Mouse (Mus musculus) midbrain, embryonic 16.5 days (tissue): Measurements from ENCODE around the gene Nup93. TPM values are rescaled to one million over a fixed set of nuclear protein-coding genes. Genes with fewer than 3 reads are reported as not detected.
A peak's percentile ranks its signal among the peaks of the same experiment; 100 is the strongest.

Experiments
- ATAC-seq: fragments of 200-750 bp; cut with Nextera tagmentation; 2 replicates; pipeline ENCODE4 v1.8.0; 2017; ENCODE audit warnings: moderate TSS enrichment
- H3K27ac ChIP-seq: fragments of 300-500 bp; sonication (generic); 2 replicates; pipeline ENCODE4 v1.5.1; 2014; ENCODE audit warnings: mild to moderate bottlenecking, low read length, mixed read lengths
- H3K27me3 ChIP-seq: fragments of 300-500 bp; sonication (generic); 2 replicates; pipeline ENCODE4 v1.6.1; 2014; ENCODE audit warnings: low read depth, low read length, mixed read lengths; ENCODE audit not compliant: control insufficient read depth, insufficient read depth
- H3K36me3 ChIP-seq: fragments of 300-500 bp; sonication (generic); 2 replicates; pipeline ENCODE4 v1.6.1; 2014; ENCODE audit warnings: mild to moderate bottlenecking, low read length, moderate library complexity, mixed read lengths; ENCODE audit not compliant: control insufficient read depth, insufficient read depth
- H3K4me1 ChIP-seq: fragments of 300-500 bp; sonication (generic); 2 replicates; pipeline ENCODE4 v1.6.1; 2014; ENCODE audit warnings: mild to moderate bottlenecking, low read length, mixed read lengths; ENCODE audit not compliant: control insufficient read depth, insufficient read depth
- H3K4me2 ChIP-seq: fragments of 300-500 bp; sonication (generic); 2 replicates; pipeline ENCODE4 v1.6.1; 2014; ENCODE audit warnings: mild to moderate bottlenecking, low read length, mixed read lengths
- H3K4me3 ChIP-seq: fragments of 300-500 bp; sonication (generic); 2 replicates; pipeline ENCODE4 v1.5.1; 2014; ENCODE audit warnings: low read depth, mild to moderate bottlenecking, low read length, moderate library complexity, mixed read lengths
- H3K9ac ChIP-seq: fragments of 300-500 bp; sonication (generic); 2 replicates; pipeline ENCODE4 v1.6.1; 2014; ENCODE audit warnings: low read depth, low read length, mixed read lengths
- H3K9me3 ChIP-seq: fragments of 300-500 bp; sonication (generic); replicated peaks from 2 replicates; pipeline ENCODE4 v1.6.1; 2014; ENCODE audit warnings: mild to moderate bottlenecking, low read length, mixed read lengths; ENCODE audit not compliant: control insufficient read depth, poor library complexity, severe bottlenecking
- WGBS: fragments of 180-500 bp; shearing (Covaris S2); extraction: QIAGEN DNeasy Blood & Tissue Kit; methylation state at CpG from one replicate; pipeline ENCODE4 v1.1.7; 2014; 5-methylcytosine and 5-hydroxymethylcytosine counted together
- polyA plus RNA-seq: library from polyadenylated mRNA; unstranded; fragments of >200 nt; fragmentation: Nextera tagmentation; extraction: Ambion mirVana; gene quantifications from 2 replicates; pipeline ENCODE4 v1.2.1, GENCODE M21; 2015

Nup93 gene
- polyA plus RNA-seq, 1 experiment from 2014 or later, result 59.1 TPM

- ATAC-seq, result peak; percentile 58; the same call in 1 of the 2 replicates
- H3K9ac ChIP-seq, result no peak overlapping the region
These were observed 35.6 kb downstream of the Nup93 start for GRCm38 (mm10) chr8:94249836-94250435.

GRCm38 (mm10) chr8:94258881-94259280 is 44.5 kb downstream of the Nup93 start:
- Histone ChIP-seq H3K36me3 (no peaks in the 10 kb centered on the region), H3K9ac (no peak overlapping the region), H3K27ac (no peak overlapping the region), H3K4me2 (no peak overlapping the region), H3K27me3 (no peaks in the 10 kb centered on the region), H3K4me1 (no peaks in the 10 kb centered on the region), H3K4me3 (no peak overlapping the region), H3K9me3 (no peaks in the 10 kb centered on the region)
- 47% methylated on average over 6 of the region's 6 CpGs for WGBS
- ATAC-seq, result no peak

More at GRCm38 (mm10) chr8:94249836-94250435, 35.6 kb downstream of the Nup93 start:
- no peak overlapping the region for H3K4me2 ChIP-seq
- H3K27ac ChIP-seq, result peak overlapping the region; percentile 58
- no peaks in the 10 kb centered on the region for H3K9me3 ChIP-seq
- H3K4me3 ChIP-seq, result no peak overlapping the region
- no peaks in the 10 kb centered on the region for H3K27me3 ChIP-seq
- peaks cover 13% of the 10 kb centered on the region; the same call in 1 of the 2 replicates for H3K4me1 ChIP-seq
- 38% methylated on average over 2 of the region's 2 CpGs for WGBS
- 0 out of 2 replicates have a peak, but pooled peaks cover 2% of the 10 kb centered on the region for H3K36me3 ChIP-seq

GRCm38 (mm10) chr8:94262626-94263297 is 48.4 kb downstream of the Nup93 start:
- 65% methylated on average over 3 of the region's 3 CpGs for WGBS
- no peaks in the 10 kb centered on the region for H3K9me3 ChIP-seq
- H3K9ac ChIP-seq, result no peak overlapping the region
- ATAC-seq, result no peak
- H3K27ac ChIP-seq, result no peak overlapping the region
- no peaks in the 10 kb centered on the region for H3K36me3 ChIP-seq
- peaks cover 9% of the 10 kb centered on the region for H3K4me1 ChIP-seq
- H3K27me3 ChIP-seq, result no peaks in the 10 kb centered on the region
- H3K4me3 ChIP-seq, result no peak overlapping the region
- H3K4me2 ChIP-seq, result no peak overlapping the region

GRCm38 (mm10) chr8:94266344-94267191 is 52.2 kb downstream of the Nup93 start:
- peak; percentile 71 for ATAC-seq
- Histone ChIP-seq H3K27me3 (no peaks in the 10 kb centered on the region), H3K4me3 (peak overlapping the region; percentile 50), H3K9ac (peak overlapping the region; percentile 69), H3K9me3 (no peaks in the 10 kb centered on the region), H3K4me1 (peaks cover 28% of the 10 kb centered on the region), H3K4me2 (peak overlapping the region; percentile 62), H3K27ac (peak overlapping the region; percentile 78), H3K36me3 (no peaks in the 10 kb centered on the region)
- 15% methylated on average over 10 of the region's 10 CpGs for WGBS

- peak overlapping the region; percentile 40 for H3K4me3 ChIP-seq
- no peaks in the 10 kb centered on the region for H3K36me3 ChIP-seq
- H3K27me3 ChIP-seq, result no peaks in the 10 kb centered on the region
- H3K9me3 ChIP-seq, result no peaks in the 10 kb centered on the region
- ATAC-seq, result peak; percentile 29; the same call in 1 of the 2 replicates
- H3K4me2 ChIP-seq, result peak overlapping the region; percentile 49
- H3K9ac ChIP-seq, result peak overlapping the region; percentile 62
- H3K27ac ChIP-seq, result peak overlapping the region; percentile 70
- 61% methylated on average over 3 of the region's 3 CpGs for WGBS
- H3K4me1 ChIP-seq, result peaks cover 34% of the 10 kb centered on the region
These were observed 54.1 kb downstream of the Nup93 start for GRCm38 (mm10) chr8:94268359-94268890.

- Histone ChIP-seq H3K27ac (no peak overlapping the region), H3K9ac (no peak overlapping the region; the same call in 1 of the 2 replicates), H3K9me3 (no peaks in the 10 kb centered on the region), H3K36me3 (no peaks in the 10 kb centered on the region), H3K4me2 (peak overlapping the region; percentile 51), H3K27me3 (no peaks in the 10 kb centered on the region), H3K4me1 (peaks cover 34% of the 10 kb centered on the region), H3K4me3 (peak overlapping the region; percentile 31)
- no peak for ATAC-seq
- 90% methylated on average over 7 of the region's 7 CpGs for WGBS
These were observed 55.9 kb downstream of the Nup93 start for GRCm38 (mm10) chr8:94270309-94270708.

GRCm38 (mm10) chr8:94271102-94271501 is 56.7 kb downstream of the Nup93 start:
- H3K4me2 ChIP-seq, result peak overlapping the region; percentile 51; the same call in 1 of the 2 replicates
- peaks cover 30% of the 10 kb centered on the region for H3K4me1 ChIP-seq
- H3K4me3 ChIP-seq, result no peak overlapping the region
- no peaks in the 10 kb centered on the region for H3K27me3 ChIP-seq
- H3K36me3 ChIP-seq, result no peaks in the 10 kb centered on the region
- no peak overlapping the region for H3K9ac ChIP-seq
- no peak overlapping the region for H3K27ac ChIP-seq
- no peak for ATAC-seq
- WGBS, result 86% methylated on average over 7 of the region's 7 CpGs
- no peaks in the 10 kb centered on the region for H3K9me3 ChIP-seq

GRCm38 (mm10) chr8:94272612-94273011 is 58.2 kb downstream of the Nup93 start:
- WGBS, result 75% methylated on average over 3 of the region's 3 CpGs
- no peaks in the 10 kb centered on the region for H3K9me3 ChIP-seq
- H3K36me3 ChIP-seq, result no peaks in the 10 kb centered on the region
- no peak overlapping the region for H3K27ac ChIP-seq
- ATAC-seq, result no peak
- H3K4me2 ChIP-seq, result no peak overlapping the region
- no peak overlapping the region for H3K4me3 ChIP-seq
- H3K4me1 ChIP-seq, result peaks cover 25% of the 10 kb centered on the region
- H3K9ac ChIP-seq, result no peak overlapping the region
- no peaks in the 10 kb centered on the region for H3K27me3 ChIP-seq
